Mouse (Mus musculus) G1E (cell line): ENCODE measurements around the gene Izumo2.

Source experiments
- CTCF ChIP-seq: IDR thresholded peaks from 2 replicates; pipeline ENCODE4 v1.5.1; 2012; ENCODE audit warnings: low read depth, low read length, inconsistent platforms, mixed read lengths
- GATA2 ChIP-seq: IDR thresholded peaks from 2 replicates; pipeline ENCODE4 v1.6.1; 2012; ENCODE audit warnings: low read depth, low read length, inconsistent platforms, borderline replicate concordance
- TAL1 ChIP-seq: conservative IDR thresholded peaks from 2 replicates; pipeline ENCODE4 v1.6.1; 2012; ENCODE audit warnings: low read depth, low read length, inconsistent platforms, mixed read lengths

- no peak for TF ChIP-seq CTCF
- no peak for TF ChIP-seq TAL1
- TF ChIP-seq GATA2 = no peak
Observed at GRCm38 (mm10) chr7:44726343-44726742, 17.8 kb downstream of the Izumo2 start.
